Mouse (Mus musculus): ENCODE data around the gene Tom1l1. TPM values are rescaled to one million over a fixed set of nuclear protein-coding genes. Genes with fewer than 3 reads are reported as not detected.

The Tom1l1 gene
- polyA plus RNA-seq, 1 experiment from 2014 or later, result 42.7 TPM

GRCm38 (mm10) chr11:90637440-90638311, 50.5 kb downstream of the Tom1l1 start, which contains the start of the genes Stxbp4 and Cox11:
TSS of gene Stxbp4 (minus strand) at chr11:90638084.
TSS of gene Cox11 (plus strand) at chr11:90638173.
- peak within 1 kb of the TSS; percentile 66 for H3K4me2 ChIP-seq
- peak within 1 kb of the TSS; percentile 86 for H3K9ac ChIP-seq
- ATAC-seq (ENCODE audit: insufficient read depth, low FRiP score, low read depth), result peak; percentile 94
- H3K9me3 ChIP-seq, result no peaks in the 10 kb centered on the region
- peak within 1 kb of the TSS; percentile 98 for H3K4me3 ChIP-seq (replicated peaks)
- peaks cover 8% of the 10 kb centered on the region; the same call in 1 of the 2 replicates for H3K4me1 ChIP-seq
- peak within 1 kb of the TSS; percentile 94 for H3K27ac ChIP-seq
- H3K36me3 ChIP-seq, result peaks cover 4% of the 10 kb centered on the region; the same call in 1 of the 2 replicates
- under 1% methylated on average over 48 of the region's 48 CpGs for WGBS
- H3K27me3 ChIP-seq (replicated peaks), result no peaks in the 10 kb centered on the region

DNA sequence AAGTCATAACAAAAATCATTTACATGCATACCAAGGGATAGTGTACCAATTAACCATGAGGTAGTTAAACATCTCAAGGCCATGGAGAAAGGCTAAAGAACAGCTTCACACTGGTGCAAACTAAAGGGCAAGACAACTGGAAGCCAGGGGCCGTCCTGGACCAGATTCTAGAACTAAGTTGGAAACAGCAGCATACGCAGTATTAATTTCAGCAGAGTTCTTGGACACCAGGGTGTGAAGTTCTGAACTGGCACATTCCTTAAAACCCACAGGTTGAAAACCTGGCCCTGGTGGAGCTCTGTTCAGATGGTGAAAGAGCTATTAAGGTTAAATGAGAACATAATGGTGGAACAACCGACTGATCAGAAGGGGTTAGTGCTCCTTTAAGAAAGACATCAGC, 53.5 kb downstream of the Tom1l1 start:
- H3K27me3 ChIP-seq (replicated peaks), result no peaks in the 10 kb centered on the region
- H3K4me3 ChIP-seq (replicated peaks), result no peak overlapping the region
- ATAC-seq (ENCODE audit: insufficient read depth, low FRiP score, low read depth), result no peak
- no peaks in the 10 kb centered on the region for H3K36me3 ChIP-seq
- H3K4me1 ChIP-seq, result peaks cover 5% of the 10 kb centered on the region; the same call in 1 of the 2 replicates
- 93% methylated on average over 3 of the region's 3 CpGs for WGBS
- H3K4me2 ChIP-seq, result no peak overlapping the region
- no peaks in the 10 kb centered on the region for H3K9me3 ChIP-seq
- no peak overlapping the region for H3K9ac ChIP-seq
- H3K27ac ChIP-seq, result no peak overlapping the region

GRCm38 (mm10) chr11:90632480-90632879, 55.7 kb downstream of the Tom1l1 start:
- Histone ChIP-seq H3K9ac (no peak overlapping the region), H3K27me3 (replicated peaks) (no peaks in the 10 kb centered on the region), H3K9me3 (no peaks in the 10 kb centered on the region), H3K4me3 (replicated peaks) (no peak overlapping the region), H3K4me1 (peaks cover 3% of the 10 kb centered on the region; the same call in 1 of the 2 replicates), H3K36me3 (no peaks in the 10 kb centered on the region), H3K27ac (no peak overlapping the region), H3K4me2 (no peak overlapping the region)
- whole genome bisulfite sequencing, result 76% methylated on average over 2 of the region's 2 CpGs
- ATAC-seq (ENCODE audit: insufficient read depth, low FRiP score, low read depth), result no peak

DNA sequence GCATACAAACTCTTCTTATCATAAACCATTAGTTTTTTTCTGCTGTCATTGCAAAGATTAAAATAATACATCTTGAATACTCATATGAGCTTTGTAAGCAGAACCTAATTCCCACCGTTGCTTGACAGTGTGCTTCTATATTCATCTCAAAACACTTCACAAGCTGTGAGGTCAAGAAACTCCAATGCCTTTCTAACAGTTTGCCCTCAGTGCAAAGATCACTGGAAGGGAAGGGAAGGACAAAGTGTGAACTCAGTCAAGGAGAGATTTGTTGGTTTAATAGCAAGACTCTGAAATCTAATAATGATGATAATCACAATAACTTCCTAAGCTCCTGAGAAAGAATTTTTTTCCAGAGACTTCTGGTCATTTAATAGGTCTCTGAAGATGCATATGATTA, 60.4 kb downstream of the Tom1l1 start:
- no peak overlapping the region for H3K4me2 ChIP-seq
- no peaks in the 10 kb centered on the region for H3K27me3 ChIP-seq (replicated peaks)
- H3K27ac ChIP-seq, result no peak overlapping the region
- no peaks in the 10 kb centered on the region for H3K36me3 ChIP-seq
- no peak overlapping the region for H3K9ac ChIP-seq
- 47% methylated on average over 1 of the region's 1 CpGs for WGBS
- H3K9me3 ChIP-seq, result no peaks in the 10 kb centered on the region
- no peak for ATAC-seq (ENCODE audit: insufficient read depth, low FRiP score, low read depth)
- no peak overlapping the region for H3K4me3 ChIP-seq (replicated peaks)
- H3K4me1 ChIP-seq, result no peaks in the 10 kb centered on the region

DNA sequence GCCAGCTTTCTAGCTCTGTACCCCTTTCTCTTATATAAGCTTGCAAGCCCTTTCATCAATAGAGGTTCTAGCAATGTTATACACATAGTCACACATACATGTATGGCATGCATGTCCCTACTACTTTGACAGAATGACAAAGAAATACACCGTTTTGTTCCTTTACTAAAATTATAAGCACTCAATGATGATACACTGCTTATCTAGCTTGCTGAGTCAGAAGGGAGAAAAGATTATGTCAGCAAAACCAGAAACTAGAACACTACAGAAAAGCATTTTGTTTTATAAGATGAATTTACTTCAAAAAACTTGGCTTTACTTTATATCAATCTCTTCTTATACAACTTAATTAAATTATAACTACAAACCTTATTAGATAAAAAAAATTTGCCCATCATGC, 63.0 kb downstream of the Tom1l1 start:
- no peak for ATAC-seq (ENCODE audit: insufficient read depth, low FRiP score, low read depth)
- Histone ChIP-seq H3K9me3 (no peaks in the 10 kb centered on the region), H3K36me3 (no peaks in the 10 kb centered on the region), H3K9ac (no peak overlapping the region), H3K4me3 (replicated peaks) (no peak overlapping the region), H3K4me1 (no peaks in the 10 kb centered on the region), H3K4me2 (no peak overlapping the region), H3K27me3 (replicated peaks) (no peaks in the 10 kb centered on the region), H3K27ac (no peak overlapping the region)
- 80% methylated on average over 1 of the region's 1 CpGs for WGBS

GRCm38 (mm10) chr11:90623477-90623876, 64.7 kb downstream of the Tom1l1 start:
- Histone ChIP-seq H3K4me2 (no peak overlapping the region), H3K4me3 (replicated peaks) (no peak overlapping the region), H3K9me3 (no peaks in the 10 kb centered on the region), H3K36me3 (no peaks in the 10 kb centered on the region), H3K4me1 (no peaks in the 10 kb centered on the region), H3K27me3 (replicated peaks) (no peaks in the 10 kb centered on the region), H3K27ac (no peak overlapping the region), H3K9ac (no peak overlapping the region)
- no peak for ATAC-seq (ENCODE audit: insufficient read depth, low FRiP score, low read depth)
- WGBS, result 54% methylated on average over 6 of the region's 6 CpGs

DNA sequence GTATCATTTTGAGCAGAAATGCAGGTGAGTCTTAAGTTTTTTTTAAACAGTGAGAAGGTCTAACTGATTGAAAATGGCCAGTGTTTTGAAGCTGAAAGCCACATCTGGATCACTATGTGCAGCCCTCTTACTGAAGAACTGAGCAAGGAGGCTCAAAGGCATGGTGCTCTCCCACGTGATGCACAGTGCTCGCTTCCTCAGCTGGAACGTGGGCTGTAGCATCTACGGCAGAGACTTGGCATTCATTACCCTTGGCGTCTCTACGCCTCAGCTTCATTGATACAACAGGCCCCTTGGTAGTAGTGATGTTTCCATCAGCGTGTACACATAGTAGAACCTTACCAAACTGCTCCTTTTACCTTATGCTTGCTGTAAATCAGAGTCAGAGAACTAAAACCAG, 65.7 kb downstream of the Tom1l1 start:
- Histone ChIP-seq H3K9me3 (no peaks in the 10 kb centered on the region), H3K4me2 (no peak overlapping the region), H3K27me3 (replicated peaks) (no peaks in the 10 kb centered on the region), H3K36me3 (no peaks in the 10 kb centered on the region), H3K4me3 (replicated peaks) (no peak overlapping the region), H3K9ac (no peak overlapping the region), H3K27ac (no peak overlapping the region), H3K4me1 (no peaks in the 10 kb centered on the region)
- WGBS, result 90% methylated on average over 7 of the region's 7 CpGs
- no peak for ATAC-seq (ENCODE audit: insufficient read depth, low FRiP score, low read depth)

- WGBS, result 88% methylated on average over 12 of the region's 12 CpGs
- no peak overlapping the region for H3K27ac ChIP-seq
- H3K27me3 ChIP-seq (replicated peaks), result no peaks in the 10 kb centered on the region
- ATAC-seq (ENCODE audit: insufficient read depth, low FRiP score, low read depth), result no peak
- no peaks in the 10 kb centered on the region for H3K36me3 ChIP-seq
- H3K9ac ChIP-seq, result no peak overlapping the region
- H3K4me1 ChIP-seq, result no peaks in the 10 kb centered on the region
- H3K4me2 ChIP-seq, result no peak overlapping the region
- H3K4me3 ChIP-seq (replicated peaks), result no peak overlapping the region
- no peaks in the 10 kb centered on the region for H3K9me3 ChIP-seq
Observed at GRCm38 (mm10) chr11:90622044-90622443, 66.1 kb downstream of the Tom1l1 start.

DNA sequence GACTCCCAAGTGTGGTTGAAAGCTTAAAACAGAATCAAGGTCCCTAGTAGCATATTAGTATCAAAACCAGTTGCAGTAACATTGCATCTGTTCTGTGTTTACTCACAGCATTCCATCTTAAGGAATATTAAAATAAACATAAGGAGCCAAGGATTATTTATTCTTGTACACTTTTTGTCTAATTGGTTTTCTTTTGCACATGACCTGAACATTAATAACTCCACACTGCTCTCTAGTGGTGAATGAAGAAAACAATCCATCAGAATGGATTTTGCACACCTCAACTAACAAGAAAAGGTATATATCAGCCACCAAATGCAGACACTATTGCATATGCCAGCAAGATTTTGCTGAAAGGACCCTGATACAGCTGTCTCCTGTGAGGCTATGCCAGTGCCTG, 71.7 kb downstream of the Tom1l1 start:
- Histone ChIP-seq H3K4me2 (no peak overlapping the region), H3K27me3 (replicated peaks) (no peaks in the 10 kb centered on the region), H3K4me3 (replicated peaks) (no peak overlapping the region), H3K27ac (no peak overlapping the region), H3K9ac (no peak overlapping the region), H3K9me3 (no peaks in the 10 kb centered on the region), H3K36me3 (no peaks in the 10 kb centered on the region), H3K4me1 (no peaks in the 10 kb centered on the region)
- ATAC-seq (ENCODE audit: insufficient read depth, low FRiP score, low read depth), result no peak

- WGBS, result 74% methylated on average over 6 of the region's 6 CpGs
- ATAC-seq (ENCODE audit: insufficient read depth, low FRiP score, low read depth), result no peak
- Histone ChIP-seq H3K4me2 (no peak overlapping the region), H3K4me1 (no peaks in the 10 kb centered on the region), H3K9me3 (no peaks in the 10 kb centered on the region), H3K36me3 (no peaks in the 10 kb centered on the region), H3K27me3 (replicated peaks) (no peaks in the 10 kb centered on the region), H3K27ac (no peak overlapping the region), H3K4me3 (replicated peaks) (no peak overlapping the region), H3K9ac (no peak overlapping the region)
Observed at GRCm38 (mm10) chr11:90614743-90615142, 73.4 kb downstream of the Tom1l1 start.

- H3K4me2 ChIP-seq, result no peak overlapping the region
- H3K4me1 ChIP-seq, result no peaks in the 10 kb centered on the region
- ATAC-seq (ENCODE audit: insufficient read depth, low FRiP score, low read depth), result no peak
- H3K27ac ChIP-seq, result no peak overlapping the region
- no peaks in the 10 kb centered on the region for H3K27me3 ChIP-seq (replicated peaks)
- no peaks in the 10 kb centered on the region for H3K36me3 ChIP-seq
- H3K9ac ChIP-seq, result no peak overlapping the region
- no peak overlapping the region for H3K4me3 ChIP-seq (replicated peaks)
- no peaks in the 10 kb centered on the region for H3K9me3 ChIP-seq
Observed at GRCm38 (mm10) chr11:90612118-90612517, 76.0 kb downstream of the Tom1l1 start.

DNA sequence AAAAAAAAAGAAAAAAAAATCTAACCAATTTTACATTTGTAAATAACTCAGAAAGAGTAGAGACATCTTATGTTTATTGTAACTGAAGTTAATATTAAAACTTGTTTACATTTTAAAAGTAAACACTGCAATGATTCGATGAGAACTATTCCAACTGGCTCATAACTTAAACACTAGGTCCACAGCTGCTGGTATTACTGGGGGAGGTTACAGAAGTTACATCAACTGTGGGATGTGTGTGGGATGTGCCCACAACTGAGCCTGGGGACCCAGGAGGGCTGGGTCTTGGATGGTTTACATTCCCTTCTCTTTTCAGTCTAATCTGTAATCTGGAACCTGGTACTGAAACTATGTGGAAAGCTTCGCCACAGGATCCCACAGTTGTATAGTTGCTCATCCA, 85.1 kb downstream of the Tom1l1 start:
- H3K9me3 ChIP-seq, result no peaks in the 10 kb centered on the region
- no peaks in the 10 kb centered on the region for H3K4me1 ChIP-seq
- H3K27me3 ChIP-seq (replicated peaks), result no peaks in the 10 kb centered on the region
- no peak overlapping the region for H3K9ac ChIP-seq
- ATAC-seq (ENCODE audit: insufficient read depth, low FRiP score, low read depth), result no peak
- no peak overlapping the region for H3K4me2 ChIP-seq
- WGBS, result 59% methylated on average over 2 of the region's 2 CpGs
- H3K4me3 ChIP-seq (replicated peaks), result no peak overlapping the region
- H3K27ac ChIP-seq, result no peak overlapping the region
- peaks cover 8% of the 10 kb centered on the region; the same call in 1 of the 2 replicates for H3K36me3 ChIP-seq
